Mouse (Mus musculus): ENCODE measurements around the gene Zfyve9. TPM values are rescaled to one million over a fixed set of nuclear protein-coding genes. Genes with fewer than 3 reads are reported as not detected.

Gene Zfyve9
- polyA plus RNA-seq (2021; fragmentation: Nextera tagmentation) = 9.5 and 11.1 TPM in 2 replicates
- long read RNA-seq, experiment 1, partial matches to known transcripts = 33 of 43 reads
- long read RNA-seq, experiment 1, other reads (novel, unspliced or antisense) = 10 of 43 reads
- long read RNA-seq, experiment 2, partial matches to known transcripts = 32 of 55 reads
- long read RNA-seq, experiment 2, other reads (novel, unspliced or antisense) = 23 of 55 reads

GRCm38 (mm10) chr4:108780057-108780863 lies at the start of gene Zfyve9:
Gene Zfyve9, minus strand, starts transcription at chr4:108780798.

GRCm38 (mm10) chr4:108719349-108719748 lies 61.2 kb downstream of the Zfyve9 start, which contains the start of gene 3110021N24Rik:
Gene 3110021N24Rik, plus strand, starts transcription at chr4:108719649.

GRCm38 (mm10) chr4:108619587-108620341 lies 160.8 kb downstream of the Zfyve9 start, which contains the start of gene Cc2d1b:
Gene Cc2d1b, plus strand, starts transcription at chr4:108619940.

Other genes with a start within 250 kb of the Zfyve9 start
- 23.2 and 26.6 TPM in 2 replicates for gene Prpf38a, start 201.5 kb downstream of the Zfyve9 start, polyA plus RNA-seq (2021; fragmentation: Nextera tagmentation)
- 0.08 TPM in 1 of 2 replicates, not detected in the other for gene Orc1, start 201.4 kb downstream of the Zfyve9 start, polyA plus RNA-seq (2021; fragmentation: Nextera tagmentation)
- 7.3 and 7.8 TPM in 2 replicates for gene Cc2d1b, start 160.9 kb downstream of the Zfyve9 start, polyA plus RNA-seq (2021; fragmentation: Nextera tagmentation)
- gene 3110021N24Rik, start 61.1 kb downstream of the Zfyve9 start, polyA plus RNA-seq (2021; fragmentation: Nextera tagmentation) = 0.87 and 2.4 TPM in 2 replicates
- gene Btf3l4, start 52.8 kb upstream of the Zfyve9 start, polyA plus RNA-seq (2021; fragmentation: Nextera tagmentation) = 89.9 and 111 TPM in 2 replicates
- 34.2 and 40.3 TPM in 2 replicates for gene Txndc12, start 53.8 kb upstream of the Zfyve9 start, polyA plus RNA-seq (2021; fragmentation: Nextera tagmentation)
- 21.6 and 21.8 TPM in 2 replicates for gene Kti12, start 67.0 kb upstream of the Zfyve9 start, polyA plus RNA-seq (2021; fragmentation: Nextera tagmentation)
- gene A730015C16Rik, start 67.8 kb upstream of the Zfyve9 start, polyA plus RNA-seq (2021; fragmentation: Nextera tagmentation) = 0.25 TPM in 1 of 2 replicates, not detected in the other
- 78.8 and 95.4 TPM in 2 replicates for gene Rab3b, start 98.3 kb upstream of the Zfyve9 start, polyA plus RNA-seq (2021; fragmentation: Nextera tagmentation)
- gene Nrd1, start 219.9 kb upstream of the Zfyve9 start, polyA plus RNA-seq (2021; fragmentation: Nextera tagmentation) = 21.0 and 25.3 TPM in 2 replicates

All from left cerebral cortex, adult 6 months (tissue).